Mouse (Mus musculus): ENCODE data around the gene Ltn1. TPM values are rescaled to one million over a fixed set of nuclear protein-coding genes. Genes with fewer than 3 reads are reported as not detected.

Ltn1 gene
- polyA plus RNA-seq, 1 experiment from 2014 or later: 37.8 TPM

GRCm38 (mm10) chr16:87443245-87443644 lies 10.8 kb upstream of the Ltn1 start:
- Histone ChIP-seq H3K4me2 (ENCODE audit: low read depth, low read length) (no peak overlapping the region), H3K9me3 (ENCODE audit: control insufficient read depth, low read length) (no peaks in the 10 kb centered on the region), H3K9ac (replicated peaks; ENCODE audit: low read depth, low read length) (no peak overlapping the region), H3K4me3 (ENCODE audit: low read depth, low read length) (no peak overlapping the region), H3K4me1 (ENCODE audit: control insufficient read depth, insufficient read depth, low read length) (peaks cover 12% of the 10 kb centered on the region), H3K36me3 (ENCODE audit: control insufficient read depth, insufficient read depth, low read length) (no peaks in the 10 kb centered on the region), H3K27me3 (ENCODE audit: control insufficient read depth, insufficient read depth, low read length) (no peaks in the 10 kb centered on the region), H3K27ac (ENCODE audit: low read depth, low read length) (no peak overlapping the region)
- no peak for ATAC-seq (ENCODE audit: low read depth)

GRCm38 (mm10) chr16:87442291-87442690 lies 9.9 kb upstream of the Ltn1 start:
- WGBS: 50% methylated on average over 5 of the region's 5 CpGs
- H3K9ac ChIP-seq (replicated peaks; ENCODE audit: low read depth, low read length): no peak overlapping the region
- no peak overlapping the region for H3K27ac ChIP-seq (ENCODE audit: low read depth, low read length)
- H3K9me3 ChIP-seq (ENCODE audit: control insufficient read depth, low read length): no peaks in the 10 kb centered on the region
- H3K4me1 ChIP-seq (ENCODE audit: control insufficient read depth, insufficient read depth, low read length): peaks cover 12% of the 10 kb centered on the region
- no peak for ATAC-seq (ENCODE audit: low read depth)
- no peak overlapping the region for H3K4me2 ChIP-seq (ENCODE audit: low read depth, low read length)
- no peaks in the 10 kb centered on the region for H3K27me3 ChIP-seq (ENCODE audit: control insufficient read depth, insufficient read depth, low read length)
- H3K4me3 ChIP-seq (ENCODE audit: low read depth, low read length): no peak overlapping the region
- H3K36me3 ChIP-seq (ENCODE audit: control insufficient read depth, insufficient read depth, low read length): no peaks in the 10 kb centered on the region

GRCm38 (mm10) chr16:87441089-87441488 lies 8.7 kb upstream of the Ltn1 start:
- no peaks in the 10 kb centered on the region for H3K9me3 ChIP-seq (ENCODE audit: control insufficient read depth, low read length)
- H3K4me3 ChIP-seq (ENCODE audit: low read depth, low read length): peak overlapping the region; percentile 75
- peaks cover 12% of the 10 kb centered on the region for H3K4me1 ChIP-seq (ENCODE audit: control insufficient read depth, insufficient read depth, low read length)
- no peak for ATAC-seq (ENCODE audit: low read depth)
- 32% methylated on average over 9 of the region's 9 CpGs for WGBS
- peak overlapping the region; percentile 79; the same call in 1 of the 2 replicates for H3K9ac ChIP-seq (replicated peaks; ENCODE audit: low read depth, low read length)
- H3K27ac ChIP-seq (ENCODE audit: low read depth, low read length): no peak overlapping the region; the same call in 1 of the 2 replicates
- H3K27me3 ChIP-seq (ENCODE audit: control insufficient read depth, insufficient read depth, low read length): no peaks in the 10 kb centered on the region
- H3K4me2 ChIP-seq (ENCODE audit: low read depth, low read length): peak overlapping the region; percentile 79
- H3K36me3 ChIP-seq (ENCODE audit: control insufficient read depth, insufficient read depth, low read length): 0 out of 2 replicates have a peak, but pooled peaks cover 3% of the 10 kb centered on the region

GRCm38 (mm10) chr16:87440184-87440686 lies 7.8 kb upstream of the Ltn1 start, which contains the start of gene Rwdd2b:
Gene Rwdd2b (minus strand): TSS chr16:87440573.
- Histone ChIP-seq H3K4me2 (ENCODE audit: low read depth, low read length) (peak within 1 kb of the TSS; percentile 79), H3K27ac (ENCODE audit: low read depth, low read length) (peak within 1 kb of the TSS; percentile 92), H3K4me3 (ENCODE audit: low read depth, low read length) (peak within 1 kb of the TSS; percentile 75), H3K4me1 (ENCODE audit: control insufficient read depth, insufficient read depth, low read length) (peaks cover 12% of the 10 kb centered on the region), H3K9me3 (ENCODE audit: control insufficient read depth, low read length) (no peaks in the 10 kb centered on the region), H3K27me3 (ENCODE audit: control insufficient read depth, insufficient read depth, low read length) (no peaks in the 10 kb centered on the region), H3K36me3 (ENCODE audit: control insufficient read depth, insufficient read depth, low read length) (0 out of 2 replicates have a peak, but pooled peaks cover 3% of the 10 kb centered on the region), H3K9ac (replicated peaks; ENCODE audit: low read depth, low read length) (peak within 1 kb of the TSS; percentile 79)
- peak; percentile 98 for ATAC-seq (ENCODE audit: low read depth)
- 0% methylated on average over 38 of the region's 38 CpGs for WGBS

GRCm38 (mm10) chr16:87438697-87439096 lies 6.3 kb upstream of the Ltn1 start:
- 94% methylated on average over 8 of the region's 8 CpGs for WGBS
- no peak overlapping the region for H3K4me2 ChIP-seq (ENCODE audit: low read depth, low read length)
- no peak overlapping the region for H3K27ac ChIP-seq (ENCODE audit: low read depth, low read length)
- H3K4me1 ChIP-seq (ENCODE audit: control insufficient read depth, insufficient read depth, low read length): peaks cover 12% of the 10 kb centered on the region
- no peak for ATAC-seq (ENCODE audit: low read depth)
- H3K36me3 ChIP-seq (ENCODE audit: control insufficient read depth, insufficient read depth, low read length): 0 out of 2 replicates have a peak, but pooled peaks cover 3% of the 10 kb centered on the region
- no peaks in the 10 kb centered on the region for H3K9me3 ChIP-seq (ENCODE audit: control insufficient read depth, low read length)
- no peak overlapping the region for H3K4me3 ChIP-seq (ENCODE audit: low read depth, low read length)
- H3K9ac ChIP-seq (replicated peaks; ENCODE audit: low read depth, low read length): no peak overlapping the region
- no peaks in the 10 kb centered on the region for H3K27me3 ChIP-seq (ENCODE audit: control insufficient read depth, insufficient read depth, low read length)

- no peak for ATAC-seq (ENCODE audit: low read depth)
- Histone ChIP-seq H3K9me3 (ENCODE audit: control insufficient read depth, low read length) (no peaks in the 10 kb centered on the region), H3K36me3 (ENCODE audit: control insufficient read depth, insufficient read depth, low read length) (0 out of 2 replicates have a peak, but pooled peaks cover 3% of the 10 kb centered on the region), H3K4me2 (ENCODE audit: low read depth, low read length) (no peak overlapping the region), H3K27ac (ENCODE audit: low read depth, low read length) (no peak overlapping the region), H3K4me1 (ENCODE audit: control insufficient read depth, insufficient read depth, low read length) (peaks cover 12% of the 10 kb centered on the region), H3K4me3 (ENCODE audit: low read depth, low read length) (no peak overlapping the region), H3K9ac (replicated peaks; ENCODE audit: low read depth, low read length) (no peak overlapping the region), H3K27me3 (ENCODE audit: control insufficient read depth, insufficient read depth, low read length) (no peaks in the 10 kb centered on the region)
- WGBS: 93% methylated on average over 21 of the region's 21 CpGs
Observed at GRCm38 (mm10) chr16:87437096-87437495, 4.7 kb upstream of the Ltn1 start.

DNA sequence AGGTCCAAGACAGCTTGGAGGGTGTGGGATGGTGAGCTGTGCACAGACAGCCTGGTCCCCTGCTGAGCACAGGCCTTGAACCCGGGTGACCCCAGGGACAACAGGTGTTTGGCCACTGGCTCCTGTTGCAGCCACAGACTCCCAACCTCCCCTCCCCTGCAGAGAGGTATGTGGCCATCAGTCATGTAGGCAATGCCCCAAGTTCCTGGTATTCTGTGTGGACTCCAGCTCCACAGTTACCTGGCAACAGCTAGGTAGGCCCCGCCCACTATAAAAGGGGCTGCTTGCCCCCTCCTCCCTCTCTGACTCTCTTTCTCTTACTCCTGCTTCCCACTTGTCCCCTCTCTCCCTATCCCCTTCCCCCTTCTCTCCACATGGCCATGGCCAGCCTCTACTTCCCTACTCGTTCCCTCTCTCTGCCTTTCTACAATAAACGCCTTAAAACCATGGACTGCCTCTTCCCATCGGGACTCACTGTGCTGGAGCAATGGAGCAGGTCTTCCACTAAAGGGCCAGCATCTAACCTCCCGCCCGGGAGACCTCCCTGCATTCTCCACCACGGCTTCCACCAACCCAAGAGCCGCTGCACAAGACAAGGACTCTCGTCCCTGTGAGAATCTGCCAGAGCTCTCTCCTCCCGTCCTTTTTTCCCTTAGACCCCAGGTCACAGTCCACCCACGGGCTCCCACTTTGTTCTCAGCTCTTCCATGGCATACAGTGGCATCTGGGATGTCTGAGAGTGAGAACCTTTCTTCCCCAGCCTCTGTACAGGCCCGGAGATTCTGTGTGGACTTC lies 3.2 kb upstream of the Ltn1 start:
- 84% methylated on average over 13 of the region's 13 CpGs for WGBS
- H3K27ac ChIP-seq (ENCODE audit: low read depth, low read length): no peak overlapping the region
- 0 out of 2 replicates have a peak, but pooled peaks cover 3% of the 10 kb centered on the region for H3K36me3 ChIP-seq (ENCODE audit: control insufficient read depth, insufficient read depth, low read length)
- H3K9me3 ChIP-seq (ENCODE audit: control insufficient read depth, low read length): no peaks in the 10 kb centered on the region
- H3K9ac ChIP-seq (replicated peaks; ENCODE audit: low read depth, low read length): no peak overlapping the region
- peaks cover 9% of the 10 kb centered on the region for H3K4me1 ChIP-seq (ENCODE audit: control insufficient read depth, insufficient read depth, low read length)
- ATAC-seq (ENCODE audit: low read depth): no peak
- H3K4me3 ChIP-seq (ENCODE audit: low read depth, low read length): no peak overlapping the region
- no peaks in the 10 kb centered on the region for H3K27me3 ChIP-seq (ENCODE audit: control insufficient read depth, insufficient read depth, low read length)
- no peak overlapping the region for H3K4me2 ChIP-seq (ENCODE audit: low read depth, low read length)

DNA sequence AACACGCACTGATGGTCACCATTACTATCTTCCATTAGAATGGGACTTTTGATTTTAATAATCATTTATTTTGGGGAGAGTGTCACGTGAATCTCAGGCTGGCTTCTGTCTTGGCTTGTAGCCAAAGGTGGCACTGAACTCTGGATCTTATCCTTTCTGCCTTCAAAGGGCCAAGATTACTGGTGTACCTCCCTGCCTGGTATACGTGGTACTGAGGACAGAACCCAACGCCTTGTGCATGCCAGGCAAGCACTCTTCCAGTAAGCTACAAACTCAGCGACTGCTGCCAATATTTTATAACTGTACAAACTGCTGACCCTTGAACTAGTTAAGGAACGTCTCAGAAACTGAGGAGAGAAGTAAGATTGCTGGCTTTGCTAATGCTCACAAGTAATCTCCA lies 2.5 kb upstream of the Ltn1 start:
- H3K4me3 ChIP-seq (ENCODE audit: low read depth, low read length): no peak overlapping the region

DNA sequence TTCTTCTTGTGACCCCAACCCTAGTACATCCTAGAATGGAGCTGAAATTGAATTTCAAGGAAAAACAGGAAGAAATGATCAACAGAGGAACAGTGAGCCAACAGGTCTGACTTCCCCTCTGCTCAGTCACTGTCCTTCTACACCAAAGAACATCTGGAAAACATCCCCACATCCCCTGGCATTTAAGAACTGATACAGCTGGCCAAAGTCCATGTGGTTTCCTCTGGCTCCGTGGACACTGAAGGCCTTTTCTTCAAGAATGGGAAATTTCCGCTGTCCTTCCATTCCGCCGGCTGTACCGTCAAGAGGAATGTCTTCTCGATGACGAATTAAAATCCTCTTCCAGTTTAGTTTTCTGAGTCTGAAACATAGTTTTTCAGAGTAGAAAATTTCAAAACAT lies 1.9 kb upstream of the Ltn1 start:
- no peak overlapping the region for H3K27ac ChIP-seq (ENCODE audit: low read depth, low read length)
- H3K27me3 ChIP-seq (ENCODE audit: control insufficient read depth, insufficient read depth, low read length): no peaks in the 10 kb centered on the region
- no peak for ATAC-seq (ENCODE audit: low read depth)
- no peak overlapping the region for H3K4me2 ChIP-seq (ENCODE audit: low read depth, low read length)
- peaks cover 5% of the 10 kb centered on the region; the same call in 1 of the 2 replicates for H3K4me1 ChIP-seq (ENCODE audit: control insufficient read depth, insufficient read depth, low read length)
- no peaks in the 10 kb centered on the region for H3K9me3 ChIP-seq (ENCODE audit: control insufficient read depth, low read length)
- WGBS: 97% methylated on average over 7 of the region's 7 CpGs
- no peak overlapping the region for H3K9ac ChIP-seq (replicated peaks; ENCODE audit: low read depth, low read length)
- H3K36me3 ChIP-seq (ENCODE audit: control insufficient read depth, insufficient read depth, low read length): 0 out of 2 replicates have a peak, but pooled peaks cover 3% of the 10 kb centered on the region
- H3K4me3 ChIP-seq (ENCODE audit: low read depth, low read length): no peak overlapping the region

More for the DNA sequence above, 2.5 kb upstream of the Ltn1 start:
- Histone ChIP-seq H3K4me1 (ENCODE audit: control insufficient read depth, insufficient read depth, low read length) (peaks cover 9% of the 10 kb centered on the region), H3K9ac (replicated peaks; ENCODE audit: low read depth, low read length) (no peak overlapping the region), H3K9me3 (ENCODE audit: control insufficient read depth, low read length) (no peaks in the 10 kb centered on the region), H3K4me2 (ENCODE audit: low read depth, low read length) (no peak overlapping the region), H3K27ac (ENCODE audit: low read depth, low read length) (no peak overlapping the region), H3K36me3 (ENCODE audit: control insufficient read depth, insufficient read depth, low read length) (0 out of 2 replicates have a peak, but pooled peaks cover 3% of the 10 kb centered on the region), H3K27me3 (ENCODE audit: control insufficient read depth, insufficient read depth, low read length) (no peaks in the 10 kb centered on the region)
- no peak for ATAC-seq (ENCODE audit: low read depth)
- 87% methylated on average over 6 of the region's 6 CpGs for WGBS

Data from neural tube, embryonic 14.5 days (tissue).